Mouse (Mus musculus) ES-E14 (cell line): ENCODE data around the gene Tubgcp6.

Experiments used
- HCFC1 ChIP-seq: IDR thresholded peaks from 2 replicates; pipeline ENCODE4 v1.6.1; 2012; ENCODE audit warnings: low read length, inconsistent platforms, borderline replicate concordance; ENCODE audit not compliant: insufficient read depth
- ZC3H11A ChIP-seq: IDR thresholded peaks from 2 replicates; pipeline ENCODE4 v1.6.1; 2012; ENCODE audit warnings: low read depth, mild to moderate bottlenecking, inconsistent platforms, low read length, borderline replicate concordance

- TF ChIP-seq ZC3H11A (no peak), HCFC1 (no peak)
Measured at GRCm38 (mm10) chr15:89125351-89125750, 2.4 kb upstream of the Tubgcp6 start.
